Mouse (Mus musculus): Measurements from ENCODE around the gene Ppig. TPM values are rescaled to one million over a fixed set of nuclear protein-coding genes. Genes with fewer than 3 reads are reported as not detected.
A peak's percentile ranks its signal among the peaks of the same experiment; 100 is the strongest.

Ppig gene
- polyA plus RNA-seq, 1 experiment from 2014 or later, result 169 TPM

- Histone ChIP-seq H3K4me2 (replicated peaks) (no peak overlapping the region), H3K36me3 (peaks cover 17% of the 10 kb centered on the region)
- WGBS, result 87% methylated on average over 14 of the region's 14 CpGs
Observed at GRCm38 (mm10) chr2:69712171-69712570, 10.2 kb upstream of the Ppig start.

DNA sequence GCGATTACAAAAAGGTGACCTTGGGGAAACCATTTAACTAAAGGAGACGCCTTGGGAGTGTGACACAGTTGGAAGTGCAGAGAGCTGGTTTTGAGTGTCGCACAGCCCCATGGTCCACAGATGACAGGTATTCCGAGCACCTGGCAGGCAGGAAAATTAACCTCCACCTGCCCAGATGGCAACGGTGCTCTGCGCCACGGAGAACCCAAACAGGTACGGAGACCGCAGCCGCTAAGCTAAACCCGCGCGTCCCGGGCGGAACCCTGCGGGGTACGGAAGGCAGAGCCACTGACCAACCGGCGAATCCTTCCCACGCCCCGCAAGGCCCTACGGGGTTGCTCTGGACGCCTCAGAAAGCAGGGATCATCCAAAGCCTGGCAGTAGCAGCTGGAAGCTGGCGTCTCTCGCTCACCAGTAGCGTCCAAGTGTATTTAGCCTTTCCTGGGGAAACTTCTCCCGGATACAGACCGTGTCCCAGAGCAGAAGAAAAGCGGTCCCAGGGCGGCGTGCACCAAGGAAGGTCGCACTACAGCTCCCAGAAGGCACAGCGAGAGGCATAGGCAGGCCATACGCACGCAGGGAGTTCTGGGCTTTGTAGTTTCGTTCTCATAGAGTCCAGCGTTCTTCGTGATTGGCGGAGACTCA lies 9.2 kb upstream of the Ppig start, which contains the start of gene Fastkd1:
TSS of gene Fastkd1 (minus strand) at position 536 of the 645 bp plus-strand sequence.
- H3K4me1 ChIP-seq, result no peaks in the 10 kb centered on the region
- peaks cover 3% of the 10 kb centered on the region; the same call in 1 of the 2 replicates for H3K27me3 ChIP-seq
- peak within 1 kb of the TSS; percentile 79 for H3K9ac ChIP-seq
- H3K9me3 ChIP-seq, result no peaks in the 10 kb centered on the region
- WGBS, result under 1% methylated on average over 39 of the region's 39 CpGs
- peaks cover 10% of the 10 kb centered on the region; the same call in 1 of the 2 replicates for H3K36me3 ChIP-seq
- peak within 1 kb of the TSS; percentile 48; the same call in 1 of the 2 replicates for H3K27ac ChIP-seq
- H3K4me3 ChIP-seq, result peak within 1 kb of the TSS; percentile 84
- H3K4me2 ChIP-seq (replicated peaks), result peak within 1 kb of the TSS; percentile 78
- ATAC-seq (ENCODE audit: low FRiP score, low read depth), result peak; percentile 98

More at GRCm38 (mm10) chr2:69712171-69712570, 10.2 kb upstream of the Ppig start:
- H3K27ac ChIP-seq, result no peak overlapping the region
- H3K4me3 ChIP-seq, result no peak overlapping the region
- no peaks in the 10 kb centered on the region for H3K9me3 ChIP-seq
- no peak overlapping the region for H3K9ac ChIP-seq
- H3K27me3 ChIP-seq, result peaks cover 3% of the 10 kb centered on the region; the same call in 1 of the 2 replicates
- no peaks in the 10 kb centered on the region for H3K4me1 ChIP-seq
- ATAC-seq (ENCODE audit: low FRiP score, low read depth), result no peak

DNA sequence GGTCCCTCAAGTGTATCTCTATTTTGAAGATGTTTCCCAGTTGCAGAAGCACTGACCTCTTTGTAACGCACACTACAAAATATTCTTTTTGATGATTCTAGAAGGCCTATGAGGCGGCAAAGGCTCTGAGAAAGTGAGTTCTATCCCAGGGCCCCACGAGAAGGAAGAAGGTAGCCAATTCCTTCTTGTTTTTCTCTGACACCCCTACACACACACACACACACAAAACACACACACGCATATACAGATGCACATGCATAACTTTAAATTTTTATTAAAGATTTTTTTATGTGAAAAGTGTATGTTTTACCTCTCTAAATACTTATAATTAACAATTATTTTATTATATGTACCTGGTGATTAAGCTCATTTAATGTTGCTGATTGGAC lies 8.7 kb upstream of the Ppig start:
- Histone ChIP-seq H3K9me3 (no peaks in the 10 kb centered on the region), H3K9ac (no peak overlapping the region), H3K4me2 (replicated peaks) (peak overlapping the region; percentile 78), H3K27ac (no peak overlapping the region), H3K36me3 (peaks cover 10% of the 10 kb centered on the region; the same call in 1 of the 2 replicates), H3K4me1 (no peaks in the 10 kb centered on the region), H3K27me3 (peaks cover 3% of the 10 kb centered on the region; the same call in 1 of the 2 replicates), H3K4me3 (peak overlapping the region; percentile 84)
- no peak for ATAC-seq (ENCODE audit: low FRiP score, low read depth)
- 34% methylated on average over 4 of the region's 4 CpGs for WGBS

DNA sequence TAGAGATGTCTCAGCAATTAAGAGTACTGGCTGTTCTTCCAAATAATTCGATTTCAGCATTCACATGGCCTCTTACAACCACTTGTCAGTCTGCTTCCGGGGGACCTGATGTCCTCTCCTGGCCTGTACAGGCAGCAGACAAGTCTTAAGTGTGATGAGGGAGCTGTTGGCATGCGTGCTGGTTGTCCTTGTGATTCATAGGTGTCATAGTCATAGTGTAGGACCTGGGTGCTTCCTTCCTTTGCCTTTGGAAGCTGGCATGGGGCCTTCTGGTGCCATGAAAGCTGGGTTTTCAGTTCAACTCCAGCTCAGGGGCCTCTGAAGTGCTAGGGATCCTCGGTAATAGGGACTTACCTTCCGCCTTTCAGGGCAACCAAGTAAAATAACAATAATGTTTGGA lies 8.2 kb upstream of the Ppig start:
- Histone ChIP-seq H3K36me3 (peaks cover 10% of the 10 kb centered on the region; the same call in 1 of the 2 replicates), H3K4me1 (no peaks in the 10 kb centered on the region), H3K9ac (no peak overlapping the region), H3K4me2 (replicated peaks) (no peak overlapping the region), H3K27me3 (peaks cover 3% of the 10 kb centered on the region; the same call in 1 of the 2 replicates), H3K9me3 (no peaks in the 10 kb centered on the region), H3K27ac (no peak overlapping the region), H3K4me3 (no peak overlapping the region)
- WGBS, result 80% methylated on average over 5 of the region's 5 CpGs
- ATAC-seq (ENCODE audit: low FRiP score, low read depth), result no peak

GRCm38 (mm10) chr2:69716483-69716882 lies 5.9 kb upstream of the Ppig start:
- peaks cover 9% of the 10 kb centered on the region for H3K27me3 ChIP-seq
- no peak overlapping the region for H3K27ac ChIP-seq
- H3K9ac ChIP-seq, result no peak overlapping the region
- 74% methylated on average over 3 of the region's 3 CpGs for WGBS
- no peak overlapping the region for H3K4me2 ChIP-seq (replicated peaks)
- no peaks in the 10 kb centered on the region for H3K4me1 ChIP-seq
- ATAC-seq (ENCODE audit: low FRiP score, low read depth), result no peak
- H3K4me3 ChIP-seq, result no peak overlapping the region
- no peaks in the 10 kb centered on the region for H3K36me3 ChIP-seq
- H3K9me3 ChIP-seq, result no peaks in the 10 kb centered on the region

DNA sequence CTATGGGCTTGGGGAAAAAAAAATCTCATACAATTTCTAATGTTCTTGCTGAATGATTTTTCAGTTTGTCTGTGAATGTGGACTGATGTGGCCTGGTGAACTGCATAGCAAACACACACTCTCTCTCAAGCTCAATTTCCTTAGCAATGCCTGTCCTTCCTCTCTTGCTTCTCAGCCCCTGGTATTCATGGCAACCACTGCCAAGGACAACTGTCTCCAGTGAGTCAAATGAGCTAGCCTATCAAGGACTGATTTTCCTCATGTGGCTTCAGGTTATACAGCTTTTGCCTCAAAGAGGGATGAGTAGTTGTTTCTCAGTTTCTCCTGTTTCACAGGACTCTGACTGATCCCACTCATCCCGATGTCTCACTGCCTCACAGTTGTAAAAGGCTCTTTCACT lies 3.2 kb upstream of the Ppig start:
- H3K4me3 ChIP-seq, result no peak overlapping the region
- H3K4me1 ChIP-seq, result peaks cover 8% of the 10 kb centered on the region
- no peak overlapping the region for H3K9ac ChIP-seq
- no peak for ATAC-seq (ENCODE audit: low FRiP score, low read depth)
- H3K27me3 ChIP-seq, result peaks cover 12% of the 10 kb centered on the region
- no peaks in the 10 kb centered on the region for H3K36me3 ChIP-seq
- H3K27ac ChIP-seq, result no peak overlapping the region
- H3K4me2 ChIP-seq (replicated peaks), result no peak overlapping the region
- H3K9me3 ChIP-seq, result no peaks in the 10 kb centered on the region
- 79% methylated on average over 1 of the region's 1 CpGs for WGBS

- Histone ChIP-seq H3K27ac (peak overlapping the region; percentile 88), H3K27me3 (peaks cover 8% of the 10 kb centered on the region), H3K36me3 (no peaks in the 10 kb centered on the region), H3K4me2 (replicated peaks) (peak overlapping the region; percentile 75), H3K9me3 (no peaks in the 10 kb centered on the region), H3K4me3 (peak overlapping the region; percentile 94), H3K9ac (peak overlapping the region; percentile 91), H3K4me1 (peaks cover 12% of the 10 kb centered on the region)
- peak; percentile 97 for ATAC-seq (ENCODE audit: low FRiP score, low read depth)
- under 1% methylated on average over 88 of the region's 91 CpGs for WGBS
Observed at GRCm38 (mm10) chr2:69722650-69723518, 539 bp downstream of the Ppig start.

- Histone ChIP-seq H3K4me1 (peaks cover 12% of the 10 kb centered on the region), H3K27me3 (peaks cover 8% of the 10 kb centered on the region), H3K9me3 (no peaks in the 10 kb centered on the region), H3K27ac (peak overlapping the region; percentile 88; the same call in 1 of the 2 replicates), H3K4me3 (peak overlapping the region; percentile 94), H3K36me3 (no peaks in the 10 kb centered on the region), H3K9ac (peak overlapping the region; percentile 91), H3K4me2 (replicated peaks) (peak overlapping the region; percentile 75)
- no peak for ATAC-seq (ENCODE audit: low FRiP score, low read depth)
- 1% methylated on average over 13 of the region's 13 CpGs for WGBS
Observed at GRCm38 (mm10) chr2:69723519-69723825, 1.1 kb downstream of the Ppig start.

DNA sequence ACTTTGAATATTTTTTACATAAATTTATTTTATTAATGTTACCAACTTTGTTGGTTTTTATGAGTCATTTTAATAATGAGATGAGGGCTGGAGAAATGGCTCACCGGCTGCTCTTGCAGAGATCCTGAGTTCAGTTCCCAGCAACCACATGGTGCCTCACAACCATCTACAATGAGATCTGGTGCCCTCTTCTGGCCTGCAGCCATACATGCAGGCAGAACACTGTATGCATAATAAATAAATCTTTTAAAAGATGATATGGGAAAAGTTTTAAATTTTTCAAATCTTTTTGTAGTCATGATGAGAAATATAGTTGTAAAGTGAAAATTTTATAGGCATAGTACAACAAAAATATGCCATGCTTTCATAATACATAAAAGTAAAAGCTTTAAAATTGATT lies 22.7 kb downstream of the Ppig start:
- no peak for ATAC-seq (ENCODE audit: low FRiP score, low read depth)
- H3K36me3 ChIP-seq, result peaks cover 70% of the 10 kb centered on the region
- 84% methylated on average over 1 of the region's 1 CpGs for WGBS

DNA sequence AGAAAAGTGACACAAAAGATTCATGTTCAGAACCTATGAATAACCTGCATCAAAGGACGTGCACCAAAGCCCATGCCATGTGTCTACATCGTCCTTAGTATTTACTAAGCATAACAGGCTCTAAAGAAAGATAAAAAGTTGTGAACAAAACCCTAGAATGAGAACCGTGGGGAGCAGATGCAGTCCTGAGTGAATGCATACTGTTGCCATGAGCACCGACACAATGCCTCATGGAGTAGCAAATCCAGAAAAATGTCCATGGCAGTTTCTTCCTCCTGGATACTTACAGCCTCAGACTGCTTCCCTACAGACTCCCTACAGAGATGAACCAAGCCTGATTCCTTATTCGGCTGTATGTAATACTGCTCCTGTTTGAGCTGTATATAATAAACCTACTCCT lies 38.6 kb downstream of the Ppig start:
- no peaks in the 10 kb centered on the region for H3K4me1 ChIP-seq
- H3K9me3 ChIP-seq, result no peaks in the 10 kb centered on the region
- no peak for ATAC-seq (ENCODE audit: low FRiP score, low read depth)
- H3K4me2 ChIP-seq (replicated peaks), result no peak overlapping the region
- 80% methylated on average over 5 of the region's 5 CpGs for WGBS
- H3K9ac ChIP-seq, result no peak overlapping the region
- H3K4me3 ChIP-seq, result no peak overlapping the region
- 0 out of 2 replicates have a peak, but pooled peaks cover 5% of the 10 kb centered on the region for H3K36me3 ChIP-seq
- no peak overlapping the region for H3K27ac ChIP-seq
- no peaks in the 10 kb centered on the region for H3K27me3 ChIP-seq

More for the DNA sequence above, 22.7 kb downstream of the Ppig start:
- Histone ChIP-seq H3K9ac (no peak overlapping the region), H3K9me3 (peaks cover 4% of the 10 kb centered on the region; the same call in 1 of the 2 replicates), H3K4me2 (replicated peaks) (no peak overlapping the region), H3K4me3 (no peak overlapping the region), H3K27ac (no peak overlapping the region), H3K27me3 (no peaks in the 10 kb centered on the region), H3K4me1 (no peaks in the 10 kb centered on the region)

GRCm38 (mm10) chr2:69763340-69763739 lies 41.0 kb downstream of the Ppig start:
- no peak overlapping the region for H3K27ac ChIP-seq
- WGBS, result 96% methylated on average over 4 of the region's 4 CpGs
- ATAC-seq (ENCODE audit: low FRiP score, low read depth), result no peak
- H3K4me1 ChIP-seq, result no peaks in the 10 kb centered on the region
- H3K27me3 ChIP-seq, result no peaks in the 10 kb centered on the region
- no peaks in the 10 kb centered on the region for H3K9me3 ChIP-seq
- H3K4me3 ChIP-seq, result no peak overlapping the region
- 0 out of 2 replicates have a peak, but pooled peaks cover 5% of the 10 kb centered on the region for H3K36me3 ChIP-seq
- H3K9ac ChIP-seq, result no peak overlapping the region
- H3K4me2 ChIP-seq (replicated peaks), result no peak overlapping the region

- WGBS, result 76% methylated on average over 1 of the region's 1 CpGs
- Histone ChIP-seq H3K9ac (no peak overlapping the region), H3K4me2 (replicated peaks) (no peak overlapping the region), H3K4me1 (no peaks in the 10 kb centered on the region), H3K36me3 (0 out of 2 replicates have a peak, but pooled peaks cover 5% of the 10 kb centered on the region), H3K27ac (peak overlapping the region; percentile 48; the same call in 1 of the 2 replicates), H3K4me3 (no peak overlapping the region), H3K27me3 (no peaks in the 10 kb centered on the region), H3K9me3 (no peaks in the 10 kb centered on the region)
- no peak for ATAC-seq (ENCODE audit: low FRiP score, low read depth)
Observed at GRCm38 (mm10) chr2:69764716-69765115, 42.4 kb downstream of the Ppig start.
